Mouse (Mus musculus) neural tube, embryonic 12.5 days (tissue): ENCODE results near the gene Ces3a. TPM values are rescaled to one million over a fixed set of nuclear protein-coding genes. Genes with fewer than 3 reads are reported as not detected.

ENCODE experiments used
- ATAC-seq: fragments of 200-750 bp; cut with Nextera tagmentation; 2 replicates; pipeline ENCODE4 v1.8.0; 2017; ENCODE audit warnings: low read depth, mild to moderate bottlenecking, moderate TSS enrichment, moderate library complexity; ENCODE audit not compliant: low FRiP score
- H3K27ac ChIP-seq: fragments of 300-500 bp; sonication (generic); 2 replicates; pipeline ENCODE4 v1.5.1; 2016
- H3K27me3 ChIP-seq: fragments of 300-500 bp; sonication (generic); replicated peaks from 2 replicates; pipeline ENCODE4 v1.6.1; 2016; ENCODE audit warnings: mild to moderate bottlenecking
- H3K36me3 ChIP-seq: fragments of 300-500 bp; sonication (generic); 2 replicates; pipeline ENCODE4 v1.6.1; 2016; ENCODE audit warnings: mild to moderate bottlenecking
- H3K4me1 ChIP-seq: fragments of 300-500 bp; sonication (generic); 2 replicates; pipeline ENCODE4 v1.6.1; 2016
- H3K4me2 ChIP-seq: fragments of 300-500 bp; sonication (generic); replicated peaks from 2 replicates; pipeline ENCODE4 v1.6.1; 2016; ENCODE audit warnings: mild to moderate bottlenecking
- H3K4me3 ChIP-seq: fragments of 300-500 bp; sonication (generic); 2 replicates; pipeline ENCODE4 v1.5.1; 2016
- H3K9ac ChIP-seq: fragments of 300-500 bp; sonication (generic); 2 replicates; pipeline ENCODE4 v1.6.1; 2016; ENCODE audit warnings: mild to moderate bottlenecking
- H3K9me3 ChIP-seq: fragments of 300-500 bp; sonication (generic); 2 replicates; pipeline ENCODE4 v1.6.1; 2016; ENCODE audit warnings: mild to moderate bottlenecking
- WGBS: fragments of 180-500 bp; shearing (Covaris S2); methylation state at CpG from one replicate; pipeline ENCODE4 v1.1.7; 2016; 5-methylcytosine and 5-hydroxymethylcytosine counted together
- polyA plus RNA-seq: library from polyadenylated mRNA; unstranded; fragments of >200 nt; fragmentation: Nextera tagmentation; extraction: Ambion mirVana; gene quantifications from 2 replicates; pipeline ENCODE4 v1.2.1, GENCODE M21; 2016

Gene Ces3a
- polyA plus RNA-seq, 1 experiment from 2014 or later, result not detected

- no peaks in the 10 kb centered on the region for H3K4me1 ChIP-seq
- no peak for ATAC-seq
These were observed 55.8 kb downstream of the Ces3a start for GRCm38 (mm10) chr8:105104220-105104619.

More at GRCm38 (mm10) chr8:105104220-105104619, 55.8 kb downstream of the Ces3a start:
- Histone ChIP-seq H3K9me3 (no peaks in the 10 kb centered on the region), H3K4me3 (no peak overlapping the region), H3K36me3 (no peaks in the 10 kb centered on the region), H3K27ac (no peak overlapping the region), H3K9ac (no peak overlapping the region), H3K4me2 (no peak overlapping the region), H3K27me3 (no peaks in the 10 kb centered on the region)
- WGBS, result 86% methylated on average over 3 of the region's 3 CpGs

Other genes starting within 250 kb of the Ces3a start
- gene Ces2b, start 217.0 kb upstream of the Ces3a start, polyA plus RNA-seq, result 0.13 and 0.23 TPM in 2 replicates
- not detected in 2 replicates for gene Ces2c, start 201.5 kb upstream of the Ces3a start, polyA plus RNA-seq
- gene Ces2e, start 122.3 kb upstream of the Ces3a start, polyA plus RNA-seq, result not detected in 2 replicates
- gene Ces2f, start 101.2 kb upstream of the Ces3a start, polyA plus RNA-seq, result not detected in 2 replicates
- gene Ces2g, start 86.9 kb upstream of the Ces3a start, polyA plus RNA-seq, result not detected in 2 replicates
- not detected in 2 replicates for gene Ces2h, start 47.7 kb upstream of the Ces3a start, polyA plus RNA-seq
- gene Ces3b, start 35.2 kb downstream of the Ces3a start, polyA plus RNA-seq, result not detected in 2 replicates
- not detected in 2 replicates for gene Ces4a, start 83.2 kb downstream of the Ces3a start, polyA plus RNA-seq
- 65.8 and 73.1 TPM in 2 replicates for gene Cbfb, start 122.1 kb downstream of the Ces3a start, polyA plus RNA-seq
- 26.4 and 27.1 TPM in 2 replicates for gene D230025D16Rik, start 176.5 kb downstream of the Ces3a start, polyA plus RNA-seq
- gene B3gnt9, start 206.6 kb downstream of the Ces3a start, polyA plus RNA-seq, result 6.5 TPM in 2 replicates
- gene Tradd, start 216.0 kb downstream of the Ces3a start, polyA plus RNA-seq, result 18.7 and 21.2 TPM in 2 replicates
- 0.90 and 1.0 TPM in 2 replicates for gene Fbxl8, start 216.0 kb downstream of the Ces3a start, polyA plus RNA-seq
- gene Hsf4, start 221.2 kb downstream of the Ces3a start, polyA plus RNA-seq, result 0.19 and 0.20 TPM in 2 replicates
- gene Nol3, start 227.5 kb downstream of the Ces3a start, polyA plus RNA-seq, result 3.5 and 4.3 TPM in 2 replicates
- gene 4931428F04Rik, start 241.3 kb downstream of the Ces3a start, polyA plus RNA-seq, result 70.6 and 78.4 TPM in 2 replicates
- gene Exoc3l, start 247.5 kb downstream of the Ces3a start, polyA plus RNA-seq, result 15.9 and 16.3 TPM in 2 replicates
- gene E2f4, start 249.1 kb downstream of the Ces3a start, polyA plus RNA-seq, result 66.0 and 75.6 TPM in 2 replicates